In genomic region chr2:101470569-101471100, GRCm38 (mm10) we compare ENCODE assay signal across 18 mouse cellular contexts.
"Had no signal": no experiment of that assay in that cellular context is flagged by ENCODE, and none has a peak within 500 bp of the region (broad histone marks: within the 10 kb centered on the region; RNA-seq: fewer than 3 reads in every experiment).

No protein-coding gene starts in this region.

- H3K36me3 ChIP-seq: lung, embryonic 15.5 days; midbrain, embryonic 10.5 days; midbrain, embryonic 12.5 days; neural tube, embryonic 13.5 days; neural tube, embryonic 15.5 days had no signal

- H3K4me1 ChIP-seq: lung, embryonic 15.5 days; midbrain, embryonic 10.5 days; midbrain, embryonic 12.5 days; neural tube, embryonic 13.5 days; neural tube, embryonic 15.5 days had no signal

- H3K4me2 ChIP-seq: lung, embryonic 15.5 days; midbrain, embryonic 12.5 days; neural tube, embryonic 13.5 days; neural tube, embryonic 15.5 days had no signal

- H3K4me3 ChIP-seq: lung, embryonic 15.5 days; midbrain, embryonic 10.5 days; midbrain, embryonic 12.5 days; myocyte; neural tube, embryonic 13.5 days; neural tube, embryonic 15.5 days had no signal

- H3K27me3 ChIP-seq: lung, embryonic 15.5 days; midbrain, embryonic 12.5 days; neural tube, embryonic 13.5 days; neural tube, embryonic 15.5 days had no signal

- ATAC-seq: midbrain, embryonic 16.5 days had no signal

- H3K9me3 ChIP-seq: lung, embryonic 15.5 days; midbrain, embryonic 10.5 days; midbrain, embryonic 12.5 days; neural tube, embryonic 13.5 days; neural tube, embryonic 15.5 days had no signal

- H3K9ac ChIP-seq: liver, embryonic 14.5 days; lung, embryonic 15.5 days; midbrain, embryonic 12.5 days; neural tube, embryonic 13.5 days; neural tube, embryonic 15.5 days had no signal

- H3K27ac ChIP-seq: liver, embryonic 14.5 days; lung, embryonic 15.5 days; midbrain, embryonic 10.5 days; midbrain, embryonic 12.5 days; neural tube, embryonic 13.5 days; neural tube, embryonic 15.5 days had no signal

- DNase-seq: lung, postnatal 14 days; midbrain, embryonic 14.5 days; retina, postnatal 1 day; right cerebral cortex, adult 18-20 months; right cerebral cortex, postnatal 25 days; right cerebral cortex, postnatal 4 days; spleen, adult 18-20 months; thymus, adult 18-20 months; thymus, postnatal 14 days; thymus, postnatal 36 days had no signal
